Mouse (Mus musculus) hindbrain, embryonic 16.5 days (tissue): Measurements from ENCODE around the gene Slc5a2. TPM values are rescaled to one million over a fixed set of nuclear protein-coding genes. Genes with fewer than 3 reads are reported as not detected.

Source experiments
- ATAC-seq: fragments of 200-750 bp; cut with Nextera tagmentation; 2 replicates; pipeline ENCODE4 v1.8.0; 2017; ENCODE audit warnings: moderate TSS enrichment, moderate library complexity
- H3K27ac ChIP-seq: fragments of 300-500 bp; sonication (generic); 2 replicates; pipeline ENCODE4 v1.5.1; 2014; ENCODE audit warnings: low read depth, mild to moderate bottlenecking, control low read depth, low read length, moderate library complexity
- H3K27me3 ChIP-seq: fragments of 300-500 bp; sonication (generic); replicated peaks from 2 replicates; pipeline ENCODE4 v1.6.1; 2014; ENCODE audit warnings: low read length; ENCODE audit not compliant: control insufficient read depth, insufficient read depth
- H3K36me3 ChIP-seq: fragments of 300-500 bp; sonication (generic); 2 replicates; pipeline ENCODE4 v1.6.1; 2014; ENCODE audit warnings: mild to moderate bottlenecking, low read length, moderate library complexity, mixed read lengths; ENCODE audit not compliant: control insufficient read depth, insufficient read depth
- H3K4me1 ChIP-seq: fragments of 300-500 bp; sonication (generic); 2 replicates; pipeline ENCODE4 v1.6.1; 2014; ENCODE audit warnings: low read depth, low read length; ENCODE audit not compliant: control insufficient read depth, insufficient read depth
- H3K4me2 ChIP-seq: fragments of 300-500 bp; sonication (generic); 2 replicates; pipeline ENCODE4 v1.6.1; 2014; ENCODE audit warnings: mild to moderate bottlenecking, low read length, control low read depth, moderate library complexity
- H3K4me3 ChIP-seq: fragments of 300-500 bp; sonication (generic); 2 replicates; pipeline ENCODE4 v1.5.1; 2014; ENCODE audit warnings: mild to moderate bottlenecking, low read length, control low read depth, moderate library complexity
- H3K9ac ChIP-seq: fragments of 300-500 bp; sonication (generic); 2 replicates; pipeline ENCODE4 v1.6.1; 2014; ENCODE audit warnings: low read depth, mild to moderate bottlenecking, control low read depth, low read length, moderate library complexity
- H3K9me3 ChIP-seq: fragments of 300-500 bp; sonication (generic); 2 replicates; pipeline ENCODE4 v1.6.1; 2014; ENCODE audit warnings: mild to moderate bottlenecking, low read length, moderate library complexity; ENCODE audit not compliant: control insufficient read depth
- WGBS: fragments of 180-500 bp; shearing (Covaris S2); extraction: QIAGEN DNeasy Blood & Tissue Kit; methylation state at CpG from one replicate; pipeline ENCODE4 v1.1.7; 2014; 5-methylcytosine and 5-hydroxymethylcytosine counted together
- microRNA-seq: library from miRNA; unstranded; fragments of <30 nt; microRNA quantifications from one replicate; pipeline ENCODE4, GENCODE M21; 2017
- polyA plus RNA-seq: library from polyadenylated mRNA; unstranded; fragments of >200 nt; fragmentation: Nextera tagmentation; extraction: Ambion mirVana; gene quantifications from 2 replicates; pipeline ENCODE4 v1.2.1, GENCODE M21; 2015

Gene Slc5a2
- polyA plus RNA-seq, 1 experiment from 2014 or later: 0.15 TPM

GRCm38 (mm10) chr7:128312375-128313059 is 47.1 kb downstream of the Slc5a2 start:
- no peak overlapping the region for H3K4me2 ChIP-seq
- H3K27me3 ChIP-seq: no peaks in the 10 kb centered on the region
- H3K36me3 ChIP-seq: no peaks in the 10 kb centered on the region
- no peaks in the 10 kb centered on the region; the same call in 1 of the 2 replicates for H3K4me1 ChIP-seq
- WGBS: 77% methylated on average over 13 of the region's 13 CpGs
- no peak for ATAC-seq
- H3K4me3 ChIP-seq: no peak overlapping the region
- no peaks in the 10 kb centered on the region for H3K9me3 ChIP-seq
- H3K27ac ChIP-seq: no peak overlapping the region
- no peak overlapping the region for H3K9ac ChIP-seq

GRCm38 (mm10) chr7:128313601-128314000 is 48.1 kb downstream of the Slc5a2 start:
- H3K27ac ChIP-seq: no peak overlapping the region
- H3K9ac ChIP-seq: no peak overlapping the region
- no peak overlapping the region for H3K4me3 ChIP-seq
- H3K4me2 ChIP-seq: no peak overlapping the region
- H3K27me3 ChIP-seq: no peaks in the 10 kb centered on the region
- H3K9me3 ChIP-seq: no peaks in the 10 kb centered on the region
- WGBS: 93% methylated on average over 2 of the region's 2 CpGs
- no peaks in the 10 kb centered on the region; the same call in 1 of the 2 replicates for H3K4me1 ChIP-seq
- no peaks in the 10 kb centered on the region for H3K36me3 ChIP-seq
- no peak for ATAC-seq

- Histone ChIP-seq H3K9me3 (no peaks in the 10 kb centered on the region), H3K4me2 (no peak overlapping the region), H3K36me3 (no peaks in the 10 kb centered on the region), H3K4me1 (no peaks in the 10 kb centered on the region; the same call in 1 of the 2 replicates), H3K27ac (no peak overlapping the region), H3K9ac (no peak overlapping the region), H3K4me3 (no peak overlapping the region), H3K27me3 (no peaks in the 10 kb centered on the region)
- 73% methylated on average over 7 of the region's 7 CpGs for WGBS
- no peak for ATAC-seq
Observed at GRCm38 (mm10) chr7:128314491-128314890, 49.0 kb downstream of the Slc5a2 start.

- Histone ChIP-seq H3K27ac (no peak overlapping the region), H3K4me3 (no peak overlapping the region), H3K27me3 (no peaks in the 10 kb centered on the region), H3K4me2 (no peak overlapping the region), H3K9ac (no peak overlapping the region), H3K4me1 (no peaks in the 10 kb centered on the region), H3K9me3 (no peaks in the 10 kb centered on the region), H3K36me3 (no peaks in the 10 kb centered on the region)
- WGBS: 55% methylated on average over 4 of the region's 4 CpGs
- no peak for ATAC-seq
Observed at GRCm38 (mm10) chr7:128317011-128317410, 51.6 kb downstream of the Slc5a2 start.

- Histone ChIP-seq H3K4me3 (no peak overlapping the region), H3K27me3 (no peaks in the 10 kb centered on the region), H3K4me2 (no peak overlapping the region), H3K4me1 (no peaks in the 10 kb centered on the region), H3K36me3 (no peaks in the 10 kb centered on the region), H3K9me3 (no peaks in the 10 kb centered on the region), H3K27ac (no peak overlapping the region), H3K9ac (no peak overlapping the region)
- 90% methylated on average over 7 of the region's 7 CpGs for WGBS
- no peak for ATAC-seq
Observed at GRCm38 (mm10) chr7:128319140-128319539, 53.7 kb downstream of the Slc5a2 start.

- Histone ChIP-seq H3K4me2 (no peak overlapping the region), H3K9ac (no peak overlapping the region), H3K4me3 (no peak overlapping the region), H3K27ac (no peak overlapping the region), H3K4me1 (no peaks in the 10 kb centered on the region), H3K27me3 (no peaks in the 10 kb centered on the region), H3K9me3 (no peaks in the 10 kb centered on the region), H3K36me3 (no peaks in the 10 kb centered on the region)
- ATAC-seq: no peak
- WGBS: 57% methylated on average over 2 of the region's 2 CpGs
Observed at GRCm38 (mm10) chr7:128320219-128320816, 54.9 kb downstream of the Slc5a2 start.

- Histone ChIP-seq H3K4me1 (no peaks in the 10 kb centered on the region), H3K4me2 (no peak overlapping the region), H3K27ac (no peak overlapping the region), H3K4me3 (no peak overlapping the region), H3K36me3 (no peaks in the 10 kb centered on the region), H3K9me3 (no peaks in the 10 kb centered on the region), H3K9ac (no peak overlapping the region), H3K27me3 (no peaks in the 10 kb centered on the region)
- no peak for ATAC-seq
- 71% methylated on average over 7 of the region's 7 CpGs for WGBS
Observed at GRCm38 (mm10) chr7:128321260-128321659, 55.8 kb downstream of the Slc5a2 start.

Small RNAs within 50 kb of the gene (microRNA-seq; reads per million reads assigned to microRNA genes)
- gene Mir3103: not detected

Other genes starting within 250 kb of the Slc5a2 start
- 0.94 and 1.0 TPM in 2 replicates for gene Itgam, start 203.0 kb upstream of the Slc5a2 start, polyA plus RNA-seq
- not detected in 2 replicates for gene Gm49368, start 203.0 kb upstream of the Slc5a2 start, polyA plus RNA-seq
- gene Itgax, start 136.1 kb upstream of the Slc5a2 start, polyA plus RNA-seq: 0.10 TPM in 1 of 2 replicates, not detected in the other
- gene Itgad, start 111.3 kb upstream of the Slc5a2 start, polyA plus RNA-seq: not detected in 2 replicates
- gene Cox6a2, start 59.3 kb upstream of the Slc5a2 start, polyA plus RNA-seq: 0.33 and 4.0 TPM in 2 replicates
- gene Armc5, start 28.3 kb upstream of the Slc5a2 start, polyA plus RNA-seq: 12.0 and 14.1 TPM in 2 replicates
- gene 9130023H24Rik, start 27.6 kb upstream of the Slc5a2 start, polyA plus RNA-seq: 6.3 and 7.9 TPM in 2 replicates
- gene Tgfb1i1, start 18.8 kb upstream of the Slc5a2 start, polyA plus RNA-seq: 27.8 and 34.6 TPM in 2 replicates
- gene BC017158, start 32.5 kb downstream of the Slc5a2 start, polyA plus RNA-seq: 22.7 and 26.9 TPM in 2 replicates
- 69.3 and 82.4 TPM in 2 replicates for gene Rgs10, start 153.1 kb downstream of the Slc5a2 start, polyA plus RNA-seq
- 24.0 and 24.2 TPM in 2 replicates for gene Tial1, start 196.1 kb downstream of the Slc5a2 start, polyA plus RNA-seq